Mouse (Mus musculus): Measurements from ENCODE around the gene Ddr2. TPM values are rescaled to one million over a fixed set of nuclear protein-coding genes. Genes with fewer than 3 reads are reported as not detected.

The Ddr2 gene
- polyA plus RNA-seq, 1 experiment from 2014 or later = 30.7 TPM

- no peaks in the 10 kb centered on the region for H3K4me1 ChIP-seq
- no peaks in the 10 kb centered on the region for H3K27me3 ChIP-seq (ENCODE audit: poor library complexity, severe bottlenecking)
- H3K9me3 ChIP-seq = no peaks in the 10 kb centered on the region
- no peak overlapping the region for H3K27ac ChIP-seq
- DNase-seq (ENCODE audit: extremely low spot score, low spot score) = no peak
- H3K36me3 ChIP-seq (replicated peaks) = peaks cover 59% of the 10 kb centered on the region
- 86% methylated on average over 4 of the region's 4 CpGs for WGBS
- H3K4me3 ChIP-seq = no peak overlapping the region
Observed at GRCm38 (mm10) chr1:169950651-169951050, 159.9 kb downstream of the Ddr2 start.

DNA sequence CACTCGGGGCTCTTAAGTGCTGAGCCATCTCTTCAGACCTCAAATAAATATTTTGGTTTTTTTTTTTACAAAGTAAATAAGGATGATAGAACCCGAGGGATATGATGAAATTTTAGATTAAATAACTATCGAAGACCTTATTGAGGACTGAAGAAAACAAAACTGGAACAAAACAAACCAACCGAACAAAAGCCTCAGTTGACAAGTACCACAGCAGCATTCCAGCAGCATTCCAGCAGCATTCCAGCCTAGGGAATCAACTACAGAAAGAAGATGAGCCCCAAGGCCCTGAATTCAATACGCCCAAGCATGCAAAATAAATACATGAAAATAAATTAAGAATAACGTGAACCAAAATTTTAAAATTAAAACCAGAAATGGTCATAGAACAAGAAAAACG, 160.6 kb downstream of the Ddr2 start:
- 76% methylated on average over 7 of the region's 7 CpGs for WGBS

GRCm38 (mm10) chr1:169948866-169949265, 161.7 kb downstream of the Ddr2 start:
- DNase-seq (ENCODE audit: extremely low spot score, low spot score) = no peak
- no peaks in the 10 kb centered on the region; the same call in 1 of the 2 replicates for H3K9me3 ChIP-seq
- H3K27ac ChIP-seq = no peak overlapping the region
- peaks cover 42% of the 10 kb centered on the region for H3K36me3 ChIP-seq (replicated peaks)
- H3K4me1 ChIP-seq = no peaks in the 10 kb centered on the region
- H3K27me3 ChIP-seq (ENCODE audit: poor library complexity, severe bottlenecking) = no peaks in the 10 kb centered on the region
- 84% methylated on average over 7 of the region's 7 CpGs for WGBS
- no peak overlapping the region for H3K4me3 ChIP-seq

More for the DNA sequence above, 160.6 kb downstream of the Ddr2 start:
- Histone ChIP-seq H3K4me1 (no peaks in the 10 kb centered on the region), H3K27me3 (ENCODE audit: poor library complexity, severe bottlenecking) (no peaks in the 10 kb centered on the region), H3K27ac (no peak overlapping the region), H3K4me3 (no peak overlapping the region), H3K36me3 (replicated peaks) (peaks cover 53% of the 10 kb centered on the region), H3K9me3 (no peaks in the 10 kb centered on the region; the same call in 1 of the 2 replicates)
- DNase-seq (ENCODE audit: extremely low spot score, low spot score) = no peak

- WGBS = 81% methylated on average over 7 of the region's 7 CpGs
- H3K4me3 ChIP-seq = no peak overlapping the region
- H3K9me3 ChIP-seq = no peaks in the 10 kb centered on the region; the same call in 1 of the 2 replicates
- H3K4me1 ChIP-seq = no peaks in the 10 kb centered on the region
- DNase-seq (ENCODE audit: extremely low spot score, low spot score) = no peak
- H3K36me3 ChIP-seq (replicated peaks) = peaks cover 36% of the 10 kb centered on the region
- H3K27ac ChIP-seq = no peak overlapping the region
- no peaks in the 10 kb centered on the region for H3K27me3 ChIP-seq (ENCODE audit: poor library complexity, severe bottlenecking)
Observed at GRCm38 (mm10) chr1:169948280-169948679, 162.3 kb downstream of the Ddr2 start.

DNA sequence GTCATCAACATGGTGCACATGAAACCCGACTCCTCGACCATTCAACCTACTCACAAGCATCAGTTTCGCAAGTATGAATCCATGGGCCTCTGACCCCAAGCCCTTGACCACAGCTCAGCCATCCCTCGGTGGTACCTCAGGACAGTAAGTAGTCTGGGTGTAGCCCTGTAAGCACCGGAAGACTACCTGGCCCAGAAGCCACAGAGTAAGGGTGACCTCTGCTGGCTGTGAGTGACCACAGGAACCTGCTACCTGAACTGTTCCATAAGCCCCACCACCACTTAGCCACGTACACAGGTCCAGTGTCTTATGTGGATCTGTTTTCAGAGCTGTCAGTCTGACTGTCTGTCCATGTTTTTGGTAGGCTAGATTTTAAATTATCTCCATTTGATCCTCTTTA, 162.9 kb downstream of the Ddr2 start:
- Histone ChIP-seq H3K36me3 (replicated peaks) (peaks cover 30% of the 10 kb centered on the region), H3K4me1 (no peaks in the 10 kb centered on the region), H3K4me3 (no peak overlapping the region), H3K9me3 (no peaks in the 10 kb centered on the region; the same call in 1 of the 2 replicates), H3K27me3 (ENCODE audit: poor library complexity, severe bottlenecking) (no peaks in the 10 kb centered on the region), H3K27ac (no peak overlapping the region)
- 82% methylated on average over 6 of the region's 6 CpGs for WGBS
- no peak for DNase-seq (ENCODE audit: extremely low spot score, low spot score)

DNA sequence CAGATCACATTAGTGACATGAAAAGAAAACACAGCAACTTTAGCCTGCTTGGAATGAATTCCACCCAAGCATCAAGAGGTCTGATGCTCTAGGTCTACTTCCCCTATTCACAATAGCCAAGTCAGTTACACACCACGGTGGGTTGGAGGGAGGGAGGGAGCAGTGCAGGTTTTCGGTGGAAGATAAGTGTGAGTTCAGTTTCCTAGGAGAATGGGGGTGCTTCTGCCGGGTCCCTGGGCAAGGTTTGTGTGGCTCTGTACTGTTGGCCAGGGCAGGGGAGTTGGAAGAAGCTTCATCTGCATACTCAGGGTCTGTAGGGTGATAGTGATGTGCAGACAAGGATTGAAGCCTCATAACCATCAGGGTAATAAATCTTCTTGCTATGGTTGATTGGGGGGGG, 164.6 kb downstream of the Ddr2 start:
- 74% methylated on average over 3 of the region's 3 CpGs for WGBS
- no peak for DNase-seq (ENCODE audit: extremely low spot score, low spot score)
- H3K36me3 ChIP-seq (replicated peaks) = peaks cover 14% of the 10 kb centered on the region
- no peaks in the 10 kb centered on the region; the same call in 1 of the 2 replicates for H3K9me3 ChIP-seq
- no peaks in the 10 kb centered on the region for H3K27me3 ChIP-seq (ENCODE audit: poor library complexity, severe bottlenecking)
- H3K27ac ChIP-seq = no peak overlapping the region
- H3K4me3 ChIP-seq = no peak overlapping the region
- H3K4me1 ChIP-seq = no peaks in the 10 kb centered on the region

DNA sequence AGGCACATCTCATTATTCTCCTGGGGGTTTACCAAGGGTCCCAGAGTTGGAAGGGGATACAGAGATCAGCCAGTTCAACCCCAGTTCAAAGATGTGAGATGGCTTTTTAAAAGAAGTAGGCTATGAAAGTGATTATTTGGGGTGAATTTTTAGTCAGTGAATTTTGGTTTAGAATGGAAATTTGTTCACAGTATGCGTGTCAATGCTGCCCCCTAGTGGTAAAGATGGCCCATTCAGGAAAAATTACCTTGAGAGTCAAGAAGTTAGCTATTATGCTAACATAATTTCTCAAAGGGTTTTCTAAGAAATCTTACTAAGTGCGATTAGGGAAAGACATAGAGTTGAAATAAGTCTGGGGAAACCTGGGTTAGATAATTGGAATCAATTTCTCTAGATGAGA, 171.2 kb downstream of the Ddr2 start:
- no peaks in the 10 kb centered on the region for H3K9me3 ChIP-seq
- no peaks in the 10 kb centered on the region for H3K36me3 ChIP-seq (replicated peaks)
- H3K27ac ChIP-seq = no peak overlapping the region
- H3K27me3 ChIP-seq (ENCODE audit: poor library complexity, severe bottlenecking) = no peaks in the 10 kb centered on the region
- H3K4me3 ChIP-seq = no peak overlapping the region
- WGBS = 11% methylated on average over 2 of the region's 2 CpGs
- no peak for DNase-seq (ENCODE audit: extremely low spot score, low spot score)
- H3K4me1 ChIP-seq = peaks cover 4% of the 10 kb centered on the region

DNA sequence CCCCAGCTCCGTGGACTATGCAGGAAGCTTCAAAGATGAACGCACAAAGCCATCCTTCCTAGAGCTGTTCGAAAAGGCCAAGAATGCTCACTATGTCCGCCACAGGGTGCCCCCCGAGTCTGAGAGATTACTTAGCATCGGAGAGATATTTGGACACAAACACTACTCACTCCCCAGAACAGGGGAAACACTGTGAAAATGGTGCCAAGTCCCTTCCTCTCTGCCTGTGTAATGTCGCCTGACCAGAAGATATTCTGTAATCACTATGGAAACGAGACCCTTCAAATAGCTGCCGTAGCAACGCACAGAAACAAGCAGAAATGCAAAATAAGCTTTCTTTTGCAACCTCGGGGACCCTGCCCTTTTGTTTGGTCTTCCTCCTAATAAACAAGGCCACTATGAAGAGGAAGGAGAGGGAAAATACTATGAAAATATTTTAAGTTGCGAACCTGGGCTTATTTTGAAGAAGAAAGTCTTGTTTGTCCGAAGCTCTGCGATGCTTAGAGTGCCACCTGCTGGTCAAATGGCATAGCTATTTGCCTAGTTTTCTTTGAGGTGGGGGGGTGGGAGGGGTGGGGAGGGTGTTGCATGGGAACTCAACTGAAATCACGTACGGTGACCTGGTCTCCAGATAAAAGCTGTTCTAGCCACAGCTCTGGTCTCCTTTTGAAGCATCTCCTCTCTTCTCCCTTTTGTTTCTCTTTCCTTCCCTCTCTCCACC, 176.4 kb downstream of the Ddr2 start:
- DNase-seq (ENCODE audit: extremely low spot score, low spot score) = peak; percentile 40
- H3K4me3 ChIP-seq = peak overlapping the region; percentile 7; the same call in 1 of the 2 replicates
- no peaks in the 10 kb centered on the region for H3K9me3 ChIP-seq
- no peaks in the 10 kb centered on the region for H3K36me3 ChIP-seq (replicated peaks)
- peaks cover 15% of the 10 kb centered on the region for H3K4me1 ChIP-seq
- H3K27me3 ChIP-seq (ENCODE audit: poor library complexity, severe bottlenecking) = no peaks in the 10 kb centered on the region
- H3K27ac ChIP-seq = peak overlapping the region; percentile 44
- 55% methylated on average over 16 of the region's 16 CpGs for WGBS

DNA sequence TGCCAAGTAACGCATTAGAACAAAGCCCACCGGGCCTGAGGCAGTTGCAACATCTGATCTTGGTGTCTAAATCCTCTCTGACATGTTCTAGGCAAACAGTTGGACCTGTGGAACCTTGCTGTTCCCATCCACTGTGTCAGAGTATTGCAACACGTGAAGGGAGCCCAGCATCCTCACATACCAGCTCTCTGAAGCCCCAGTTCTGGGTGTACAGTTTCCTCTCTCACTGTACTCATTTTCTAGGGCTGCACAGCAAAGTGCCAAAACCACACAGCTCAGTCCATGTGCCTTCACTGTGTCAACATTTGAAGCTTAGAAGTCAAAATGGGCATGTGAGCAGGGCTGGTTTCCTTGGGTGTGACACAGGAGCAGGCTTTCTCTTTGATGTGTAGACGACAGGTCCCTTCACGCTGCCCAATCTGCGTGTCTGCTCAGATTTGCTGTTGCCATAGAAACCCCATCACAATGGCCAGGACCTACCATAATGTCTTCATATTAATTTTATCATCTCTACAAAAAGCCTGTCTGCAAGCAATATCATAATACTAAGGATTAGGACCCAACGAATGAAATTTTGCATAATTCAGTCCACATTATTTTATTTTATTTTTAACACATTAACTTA, 178.3 kb downstream of the Ddr2 start:
- 83% methylated on average over 7 of the region's 7 CpGs for WGBS
- Histone ChIP-seq H3K36me3 (replicated peaks) (no peaks in the 10 kb centered on the region), H3K27me3 (ENCODE audit: poor library complexity, severe bottlenecking) (no peaks in the 10 kb centered on the region), H3K27ac (no peak overlapping the region), H3K4me3 (no peak overlapping the region), H3K4me1 (peaks cover 33% of the 10 kb centered on the region), H3K9me3 (no peaks in the 10 kb centered on the region)
- DNase-seq (ENCODE audit: extremely low spot score, low spot score) = no peak

GRCm38 (mm10) chr1:169931698-169932097, 178.9 kb downstream of the Ddr2 start:
- Histone ChIP-seq H3K27me3 (ENCODE audit: poor library complexity, severe bottlenecking) (no peaks in the 10 kb centered on the region), H3K36me3 (replicated peaks) (no peaks in the 10 kb centered on the region), H3K4me3 (no peak overlapping the region), H3K4me1 (peaks cover 37% of the 10 kb centered on the region), H3K9me3 (no peaks in the 10 kb centered on the region), H3K27ac (no peak overlapping the region)
- WGBS = 89% methylated on average over 7 of the region's 7 CpGs
- DNase-seq (ENCODE audit: extremely low spot score, low spot score) = no peak

GRCm38 (mm10) chr1:169928454-169928971, 182.0 kb downstream of the Ddr2 start, which contains the start of gene Ccdc190:
Ccdc190 (plus strand) TSS chr1:169928648.
- H3K27ac ChIP-seq = peak within 1 kb of the TSS; percentile 83
- 10% methylated on average over 12 of the region's 12 CpGs for WGBS
- DNase-seq (ENCODE audit: extremely low spot score, low spot score) = peak; percentile 18
- peaks cover 25% of the 10 kb centered on the region for H3K4me1 ChIP-seq
- peak within 1 kb of the TSS; percentile 36 for H3K4me3 ChIP-seq
- H3K36me3 ChIP-seq (replicated peaks) = no peaks in the 10 kb centered on the region
- no peaks in the 10 kb centered on the region for H3K27me3 ChIP-seq (ENCODE audit: poor library complexity, severe bottlenecking)
- H3K9me3 ChIP-seq = no peaks in the 10 kb centered on the region

DNA sequence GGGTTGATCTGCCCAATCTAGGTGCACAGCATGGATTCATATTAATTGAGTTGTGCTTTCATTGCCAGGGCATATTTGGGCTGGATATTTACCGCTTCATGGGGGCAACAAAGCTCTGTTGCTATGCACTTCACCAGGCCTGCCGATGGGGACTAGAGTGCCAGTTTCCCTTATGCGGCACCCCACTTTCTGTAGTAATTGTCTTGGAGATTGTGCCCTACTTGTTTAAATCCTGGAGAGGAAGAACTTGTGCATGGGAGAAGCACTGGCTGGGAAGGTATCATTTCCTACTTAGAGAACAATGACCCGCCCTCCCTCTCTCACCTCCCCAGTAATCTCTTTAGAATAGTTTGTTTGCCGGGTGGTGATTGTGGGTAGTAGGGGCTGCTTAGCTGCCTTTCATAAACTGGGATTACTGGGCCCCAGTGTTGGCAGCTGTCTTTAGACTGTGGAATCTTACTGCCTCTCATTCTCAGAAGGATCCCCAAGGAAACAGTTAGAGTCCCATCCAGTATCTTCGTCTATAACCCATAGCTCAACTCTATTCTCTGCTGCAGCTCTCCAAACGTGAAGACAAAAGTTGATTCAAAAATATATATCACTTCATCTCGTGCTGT, 182.7 kb downstream of the Ddr2 start:
- Histone ChIP-seq H3K4me1 (peaks cover 25% of the 10 kb centered on the region), H3K27ac (peak overlapping the region; percentile 83), H3K4me3 (peak overlapping the region; percentile 36; the same call in 1 of the 2 replicates), H3K9me3 (no peaks in the 10 kb centered on the region), H3K27me3 (ENCODE audit: poor library complexity, severe bottlenecking) (no peaks in the 10 kb centered on the region), H3K36me3 (replicated peaks) (no peaks in the 10 kb centered on the region)
- WGBS = 27% methylated on average over 8 of the region's 8 CpGs
- DNase-seq (ENCODE audit: extremely low spot score, low spot score) = no peak

DNA sequence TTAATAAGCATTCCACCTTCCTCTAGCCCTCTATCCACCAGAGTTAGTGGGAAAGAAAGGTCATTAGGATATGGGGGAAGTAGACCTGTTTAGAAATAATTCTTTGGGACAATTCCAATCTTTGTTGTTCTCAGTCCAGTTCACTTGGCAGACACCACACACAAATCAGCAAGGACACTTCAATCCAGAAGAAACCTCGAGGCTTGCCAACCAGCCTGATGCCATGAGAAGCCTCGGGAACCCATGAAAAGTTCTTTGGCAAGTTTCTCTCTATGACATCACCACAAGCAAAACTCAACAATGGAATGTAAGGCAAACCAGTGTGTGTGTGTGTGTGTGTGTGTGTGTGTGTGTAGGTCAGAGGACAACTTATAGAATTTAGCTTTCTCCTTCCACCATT, 186.0 kb downstream of the Ddr2 start:
- H3K9me3 ChIP-seq = no peaks in the 10 kb centered on the region
- H3K4me3 ChIP-seq = no peak overlapping the region
- no peaks in the 10 kb centered on the region for H3K36me3 ChIP-seq (replicated peaks)
- peaks cover 6% of the 10 kb centered on the region for H3K27me3 ChIP-seq (ENCODE audit: poor library complexity, severe bottlenecking)
- 91% methylated on average over 2 of the region's 2 CpGs for WGBS
- no peak overlapping the region for H3K27ac ChIP-seq
- H3K4me1 ChIP-seq = peaks cover 29% of the 10 kb centered on the region
- DNase-seq (ENCODE audit: extremely low spot score, low spot score) = no peak
